Comparison of ENCODE assay signal across 1 mouse cellular context in the genomic region with DNA sequence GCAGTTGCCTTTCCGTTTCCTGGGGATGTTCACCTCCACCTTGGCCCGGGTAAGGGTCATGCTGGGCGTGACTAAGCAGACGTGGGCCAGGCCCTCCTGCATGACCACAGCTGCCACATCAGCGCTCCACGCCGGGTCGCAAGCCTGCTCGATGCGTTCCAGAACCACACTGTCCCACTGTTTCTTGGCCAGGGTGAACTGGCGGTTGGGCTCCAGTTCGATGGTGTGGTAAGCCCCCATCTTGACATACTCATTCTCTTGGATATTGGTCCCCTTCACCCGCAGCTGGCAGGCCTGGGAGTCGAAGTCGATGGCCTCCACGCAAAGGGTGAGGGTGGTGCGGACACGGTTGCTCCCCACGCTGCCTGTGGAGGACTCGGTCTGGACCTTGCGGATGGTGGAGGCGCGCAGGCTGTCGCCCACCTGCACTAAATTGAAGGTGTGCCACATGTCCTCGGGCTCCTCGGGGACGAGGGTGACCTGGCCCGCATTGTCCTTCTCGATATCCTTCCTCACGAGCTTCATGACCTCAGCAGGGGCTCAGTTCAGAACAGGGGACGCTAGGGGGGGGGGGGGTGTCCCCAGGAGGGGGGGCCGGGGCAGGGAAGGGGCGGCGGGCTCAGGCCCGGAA.
TF ChIP-seq lines count a peak whose summit lies in the region.

No protein-coding gene starts in this region.

TF ChIP-seq in CH12.LX, 34 proteins besides CTCF, POLR2A, EP300 and RAD21 (continued from another document):
- TF ChIP-seq BHLHE40 (IDR thresholded peaks at IDR 0.05; ENCODE audit: low read depth, low read length): no peak
- TF ChIP-seq SIN3A (IDR thresholded peaks at IDR 0.05; ENCODE audit: low read length): peak; percentile 58
- TF ChIP-seq MAZ (IDR thresholded peaks at IDR 0.05; ENCODE audit: low read depth, low read length): no peak
- 0 out of 2 replicates have a peak, but pooled peaks have one; percentile 2 for TF ChIP-seq CHD1 (IDR thresholded peaks at IDR 0.05; ENCODE audit: low read depth, low read length)
TF ChIP-seq in CH12.LX: peak in this region for 5.
